Mouse (Mus musculus) megakaryocyte, adult 5-6 weeks (primary cell): Measurements from ENCODE around the gene 4833420G17Rik. TPM values are rescaled to one million over a fixed set of nuclear protein-coding genes. Genes with fewer than 3 reads are reported as not detected.
"Not testable (repeated sequence)": the region's sequence is repeated elsewhere in the genome, so short reads cannot be mapped to it uniquely, and the experiment has no call there.

Source experiments
- ATAC-seq: 2 replicates; pipeline ENCODE4 v1.8.0; 2016; ENCODE audit warnings: mild to moderate bottlenecking, inconsistent platforms; ENCODE audit not compliant: poor library complexity, severe bottlenecking
- total RNA-seq, 2 experiments: library from RNA; stranded (forward) in 1 of 2; stranded (reverse) in 1 of 2; fragments of 153-499, 151-499 nt in 1 of 2; fragments of 221-1000, 200-1000 nt in 1 of 2; gene quantifications; 2 replicates each; pipeline versions ENCODE4 v1.2.3 to v1.2.4; 2015 to 2017

Gene 4833420G17Rik
- total RNA-seq (2015) = 52.9 and 59.7 TPM in 2 replicates
- 40.8 and 46.8 TPM in 2 replicates for total RNA-seq (2017)

- peak; percentile 97 for ATAC-seq
Observed at GRCm38 (mm10) chr13:119462596-119463560, at the start of gene 4833420G17Rik. 4833420G17Rik (plus strand) TSS chr13:119462768.

DNA sequence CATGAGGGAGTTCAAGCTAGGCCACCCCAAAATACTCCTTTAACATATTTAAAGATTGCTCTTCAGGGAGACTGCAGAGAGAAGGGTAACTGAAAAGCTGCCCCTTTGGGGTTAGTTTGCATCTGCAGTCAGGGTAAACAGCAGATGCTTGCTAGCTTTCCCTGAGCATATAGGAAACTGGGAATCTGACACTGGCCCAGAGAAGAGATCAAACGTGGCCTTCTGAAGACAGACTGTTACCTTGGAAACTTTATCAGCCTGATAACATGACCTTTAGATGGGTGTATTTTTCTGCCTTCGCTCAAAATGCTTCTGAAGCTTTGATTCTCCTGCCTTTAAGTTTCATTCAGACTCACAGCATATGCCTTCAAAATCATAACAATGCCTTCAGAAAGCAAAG lies 49.5 kb upstream of the 4833420G17Rik start:
- ATAC-seq = no peak

DNA sequence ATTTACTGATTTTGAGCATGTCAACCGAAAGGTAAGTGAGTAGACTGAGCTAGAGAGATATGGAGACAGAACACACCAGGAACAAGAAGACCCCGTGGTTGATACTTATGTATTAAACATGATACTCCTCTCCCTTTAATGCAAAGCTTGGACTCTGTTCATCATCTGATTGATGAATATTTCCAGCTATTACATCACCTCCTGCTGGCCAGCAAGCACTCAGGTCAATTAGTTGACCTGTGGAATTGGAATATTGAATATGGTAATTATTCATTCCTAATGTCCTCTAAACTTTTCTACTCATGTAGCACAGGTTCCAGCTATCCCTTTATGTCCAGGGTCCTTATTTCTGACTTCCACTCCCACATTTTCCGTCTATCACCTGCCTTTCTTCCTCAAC lies 44.1 kb upstream of the 4833420G17Rik start:
- ATAC-seq = no peak

- no peak for ATAC-seq
Observed at GRCm38 (mm10) chr13:119430164-119430563, 32.4 kb upstream of the 4833420G17Rik start.

DNA sequence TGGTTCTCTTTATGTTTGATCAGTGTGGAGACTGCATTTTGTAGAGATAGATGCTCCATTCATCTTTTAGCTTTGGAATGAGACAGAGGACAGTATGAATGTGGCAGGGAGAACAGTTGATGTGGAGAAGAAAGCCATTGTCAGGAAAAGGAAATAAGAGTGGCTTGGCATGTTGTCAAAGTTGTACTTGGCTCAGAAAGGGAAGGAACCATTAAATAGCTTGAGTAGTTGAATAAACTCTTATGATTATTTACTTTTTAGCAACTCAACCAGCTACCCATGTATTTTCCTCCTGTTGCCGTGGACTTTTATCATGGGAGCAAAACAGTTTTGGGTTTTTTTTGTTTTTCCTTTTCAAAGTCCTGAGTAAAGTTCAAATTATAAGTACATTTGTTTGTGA lies 30.5 kb upstream of the 4833420G17Rik start:
- no peak for ATAC-seq

- peak; percentile 67 for ATAC-seq
Observed at GRCm38 (mm10) chr13:119434359-119434758, 28.2 kb upstream of the 4833420G17Rik start.

DNA sequence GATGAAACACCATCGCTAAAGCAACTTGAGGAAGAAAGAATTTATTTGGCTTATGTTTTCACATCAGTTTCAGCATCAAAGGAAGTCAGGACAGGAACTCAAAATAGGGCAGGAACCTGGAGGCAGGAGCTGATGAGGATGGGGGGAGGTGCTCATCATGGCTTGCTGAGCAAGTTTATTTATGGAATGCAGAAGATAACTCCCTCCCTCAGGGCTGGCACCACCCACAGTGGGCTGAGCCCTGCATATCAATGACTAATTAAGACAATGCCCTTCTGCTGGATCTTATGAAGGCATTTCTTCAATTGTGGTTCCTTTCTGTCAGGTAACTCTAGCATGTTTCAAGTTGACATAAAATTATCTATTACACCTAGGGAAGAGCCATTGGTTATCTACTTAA lies 20.3 kb upstream of the 4833420G17Rik start:
- ATAC-seq = 0 out of 2 replicates have a peak, but pooled peaks have one; percentile 40

DNA sequence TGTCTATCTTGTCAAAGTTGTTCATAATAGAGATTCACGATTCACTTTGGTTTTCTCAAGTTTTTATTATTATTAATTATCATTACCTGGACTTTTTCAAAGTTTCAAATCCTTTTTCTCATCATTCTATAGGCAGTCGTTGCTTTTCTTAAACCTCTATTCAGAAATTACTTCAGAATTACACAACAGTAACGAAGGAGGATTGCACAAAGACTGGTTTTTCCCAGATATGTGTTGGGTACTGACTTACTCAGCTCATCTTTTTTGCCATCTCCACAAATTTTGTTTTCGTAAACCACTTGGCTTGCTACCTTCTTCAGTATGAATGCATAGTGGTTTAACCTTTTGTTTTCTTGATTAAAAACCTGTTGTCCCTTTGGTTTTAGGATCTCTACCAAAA lies 9.0 kb upstream of the 4833420G17Rik start:
- no peak for ATAC-seq

GRCm38 (mm10) chr13:119455082-119455481 lies 7.5 kb upstream of the 4833420G17Rik start:
- ATAC-seq = no peak

DNA sequence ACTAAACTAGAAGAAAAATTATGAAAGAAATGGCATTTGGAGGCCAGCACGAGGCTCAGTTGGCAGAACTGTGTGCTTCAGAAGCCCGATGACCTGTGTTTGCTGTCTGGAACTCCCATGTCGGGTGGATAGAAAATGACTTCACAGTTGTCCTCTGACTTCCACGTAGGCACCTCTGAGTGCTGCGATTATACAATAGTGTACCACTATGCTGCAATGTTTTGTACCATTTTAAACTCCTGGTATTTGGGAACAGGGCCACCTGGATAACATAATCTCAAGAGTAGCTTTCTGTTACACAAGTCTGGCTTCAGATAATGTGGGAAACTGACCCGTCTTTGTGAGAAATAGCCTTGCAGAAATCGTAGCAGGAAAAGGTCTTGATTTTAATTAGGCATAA lies 6.2 kb upstream of the 4833420G17Rik start:
- ATAC-seq = no peak

- ATAC-seq = peak; percentile 48
Observed at GRCm38 (mm10) chr13:119461900-119462595, 520 bp upstream of the 4833420G17Rik start.

- no peak for ATAC-seq
Observed at GRCm38 (mm10) chr13:119476631-119477030, 14.1 kb downstream of the 4833420G17Rik start.

DNA sequence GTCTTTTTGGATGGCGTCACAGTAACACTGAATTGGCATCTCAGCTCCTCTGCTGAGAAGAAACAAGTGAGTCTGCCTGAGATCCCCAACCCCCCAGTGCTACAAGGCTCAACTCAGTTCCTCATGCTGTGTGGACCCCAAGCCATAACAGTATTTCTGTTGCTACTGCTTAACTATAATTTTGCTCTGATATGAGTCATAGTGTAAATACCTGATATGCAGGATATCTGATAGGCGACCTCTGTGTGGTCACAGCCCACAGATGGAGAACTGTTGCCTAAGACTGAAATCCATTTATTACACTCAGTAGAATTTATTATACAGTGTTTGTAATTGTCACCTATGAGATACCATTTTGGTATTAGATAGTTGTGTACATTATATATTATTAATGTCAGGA lies 15.2 kb downstream of the 4833420G17Rik start:
- no peak for ATAC-seq

- no peak for ATAC-seq
Observed at GRCm38 (mm10) chr13:119487354-119487753, 24.8 kb downstream of the 4833420G17Rik start.

GRCm38 (mm10) chr13:119487880-119488580 lies 25.5 kb downstream of the 4833420G17Rik start, which contains the start of the genes Tmem267 and 3110070M22Rik:
Tmem267 (plus strand) TSS chr13:119488039.
3110070M22Rik (minus strand) TSS chr13:119488383.
- ATAC-seq = no peak

- not testable (repeated sequence) for ATAC-seq
Observed at GRCm38 (mm10) chr13:119492083-119492482, 29.5 kb downstream of the 4833420G17Rik start.

- ATAC-seq = peak; percentile 35; the same call in 1 of the 2 replicates
Observed at GRCm38 (mm10) chr13:119494938-119495337, 32.4 kb downstream of the 4833420G17Rik start.
